Mouse (Mus musculus) lung, postnatal 0 days (tissue): ENCODE results near the gene Dhx30.

Source experiments
- CTCF ChIP-seq: IDR thresholded peaks from 2 replicates; pipeline ENCODE4 v1.5.1; 2016; ENCODE audit warnings: antibody characterized with exemption, mild to moderate bottlenecking
- EP300 ChIP-seq: IDR thresholded peaks from 2 replicates; pipeline ENCODE4 v1.6.1; 2016; ENCODE audit warnings: antibody characterized with exemption, mild to moderate bottlenecking, control low read depth

- TF ChIP-seq CTCF = no peak
- no peak for TF ChIP-seq EP300
These were observed 60.4 kb downstream of the Dhx30 start for GRCm38 (mm10) chr9:110057200-110057599.
